Mouse (Mus musculus): ENCODE data around the gene Celf2. TPM values are rescaled to one million over a fixed set of nuclear protein-coding genes. Genes with fewer than 3 reads are reported as not detected.

Celf2 gene
- 132 and 175 TPM in 2 replicates for polyA plus RNA-seq (2012; rRNA removed)

GRCm38 (mm10) chr2:7509463-7509862 is at the start of gene Celf2:
Gene Celf2 (minus strand): TSS chr2:7509563.

All from central nervous system, embryonic 14 days (tissue).